Mouse (Mus musculus): ENCODE measurements around the gene Osbpl10. TPM values are rescaled to one million over a fixed set of nuclear protein-coding genes. Genes with fewer than 3 reads are reported as not detected.
A peak's percentile ranks its signal among the peaks of the same experiment; 100 is the strongest.

Gene Osbpl10
- polyA plus RNA-seq, 1 experiment from 2014 or later, result 2.7 TPM

DNA sequence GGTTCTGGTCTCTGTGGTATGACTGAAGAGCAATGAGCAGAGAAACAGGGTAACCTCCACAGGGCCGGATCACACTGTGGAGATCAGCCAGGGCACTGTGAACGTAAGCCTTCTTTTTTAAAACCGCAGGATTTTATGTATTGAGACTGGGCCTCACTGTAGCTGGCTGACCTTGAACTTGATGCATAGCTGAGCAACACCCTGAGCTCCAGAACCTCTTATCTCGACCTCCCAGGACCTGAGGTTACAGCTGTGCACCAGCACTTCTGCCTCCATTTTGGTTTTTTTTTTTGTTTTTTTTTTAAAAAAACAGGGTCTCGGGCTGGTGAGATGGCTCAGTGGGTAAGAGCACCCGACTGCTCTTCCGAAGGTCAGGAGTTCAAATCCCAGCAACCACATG is 231.4 kb downstream of the Osbpl10 start:
- 89% methylated on average over 7 of the region's 7 CpGs for WGBS
- Histone ChIP-seq H3K4me1 (ENCODE audit: control insufficient read depth, insufficient read depth, low read length) (peaks cover 3% of the 10 kb centered on the region; the same call in 1 of the 2 replicates), H3K4me3 (ENCODE audit: low read depth, low read length) (no peak overlapping the region), H3K9me3 (ENCODE audit: control insufficient read depth, low read length) (no peaks in the 10 kb centered on the region), H3K27me3 (replicated peaks; ENCODE audit: control insufficient read depth, insufficient read depth, low read length) (no peaks in the 10 kb centered on the region), H3K4me2 (ENCODE audit: low read depth, low read length) (no peak overlapping the region), H3K27ac (replicated peaks; ENCODE audit: low read depth, low read length) (no peak overlapping the region), H3K9ac (ENCODE audit: low read depth, low read length) (no peak overlapping the region), H3K36me3 (ENCODE audit: control insufficient read depth, insufficient read depth, low read length) (no peaks in the 10 kb centered on the region)
- ATAC-seq (ENCODE audit: low read depth), result no peak
- DNase-seq (ENCODE audit: low spot score), result no peak

DNA sequence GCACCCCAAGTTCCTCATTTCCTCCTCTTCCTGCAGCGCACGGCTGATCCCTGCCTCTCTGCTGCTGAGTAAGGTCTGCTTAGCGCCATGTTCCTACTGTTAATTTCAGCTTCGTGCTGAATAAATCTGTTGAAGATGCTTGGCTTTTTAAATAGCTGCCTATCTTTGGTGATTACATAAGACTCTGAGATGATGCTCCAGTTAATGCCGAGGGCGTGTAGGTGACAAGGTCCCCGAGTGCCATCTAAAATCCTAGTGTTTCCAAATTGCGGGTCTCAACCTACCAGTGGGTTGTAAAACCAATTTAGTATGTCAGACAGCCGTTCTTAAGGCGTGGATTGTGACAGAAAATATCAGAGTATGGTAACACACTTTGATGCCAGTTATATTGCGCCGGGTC is 232.2 kb downstream of the Osbpl10 start:
- no peak overlapping the region for H3K4me2 ChIP-seq (ENCODE audit: low read depth, low read length)
- H3K9ac ChIP-seq (ENCODE audit: low read depth, low read length), result no peak overlapping the region
- peaks cover 3% of the 10 kb centered on the region; the same call in 1 of the 2 replicates for H3K4me1 ChIP-seq (ENCODE audit: control insufficient read depth, insufficient read depth, low read length)
- H3K27ac ChIP-seq (replicated peaks; ENCODE audit: low read depth, low read length), result no peak overlapping the region
- no peaks in the 10 kb centered on the region for H3K36me3 ChIP-seq (ENCODE audit: control insufficient read depth, insufficient read depth, low read length)
- no peaks in the 10 kb centered on the region for H3K9me3 ChIP-seq (ENCODE audit: control insufficient read depth, low read length)
- WGBS, result 85% methylated on average over 12 of the region's 12 CpGs
- ATAC-seq (ENCODE audit: low read depth) (no peak), DNase-seq (ENCODE audit: low spot score) (no peak)
- H3K27me3 ChIP-seq (replicated peaks; ENCODE audit: control insufficient read depth, insufficient read depth, low read length), result no peaks in the 10 kb centered on the region
- H3K4me3 ChIP-seq (ENCODE audit: low read depth, low read length), result no peak overlapping the region

DNA sequence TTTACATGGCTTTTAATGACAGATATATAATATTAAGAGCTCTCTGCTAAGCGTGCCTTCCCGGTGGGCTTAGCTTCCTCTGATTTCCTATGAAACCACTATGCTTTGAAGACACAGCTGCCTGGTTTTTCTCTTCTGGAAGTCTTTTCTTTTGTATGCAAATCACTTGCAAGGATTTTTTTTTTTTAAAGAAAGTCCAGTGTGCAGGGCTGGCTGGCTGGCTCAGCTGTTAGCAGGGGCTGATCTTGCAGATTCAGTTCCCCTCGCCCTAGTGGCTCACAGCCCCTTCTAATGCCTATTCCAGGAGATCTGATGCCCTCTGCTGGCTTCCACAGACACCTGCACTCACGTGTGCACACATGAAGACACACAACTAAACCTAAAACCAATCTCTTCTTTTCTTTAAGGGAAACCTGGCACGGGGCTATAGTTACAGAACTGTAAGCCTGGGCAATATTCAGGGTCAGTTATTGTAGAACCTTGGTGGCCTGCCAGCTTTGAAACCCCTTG is 235.4 kb downstream of the Osbpl10 start:
- Histone ChIP-seq H3K4me2 (ENCODE audit: low read depth, low read length) (no peak overlapping the region), H3K4me3 (ENCODE audit: low read depth, low read length) (no peak overlapping the region), H3K9ac (ENCODE audit: low read depth, low read length) (no peak overlapping the region), H3K4me1 (ENCODE audit: control insufficient read depth, insufficient read depth, low read length) (0 out of 2 replicates have a peak, but pooled peaks cover 5% of the 10 kb centered on the region), H3K27ac (replicated peaks; ENCODE audit: low read depth, low read length) (no peak overlapping the region), H3K36me3 (ENCODE audit: control insufficient read depth, insufficient read depth, low read length) (no peaks in the 10 kb centered on the region), H3K27me3 (replicated peaks; ENCODE audit: control insufficient read depth, insufficient read depth, low read length) (no peaks in the 10 kb centered on the region), H3K9me3 (ENCODE audit: control insufficient read depth, low read length) (no peaks in the 10 kb centered on the region)
- DNase-seq (ENCODE audit: low spot score) (no peak), ATAC-seq (ENCODE audit: low read depth) (no peak)
- WGBS, result 76% methylated on average over 5 of the region's 5 CpGs

DNA sequence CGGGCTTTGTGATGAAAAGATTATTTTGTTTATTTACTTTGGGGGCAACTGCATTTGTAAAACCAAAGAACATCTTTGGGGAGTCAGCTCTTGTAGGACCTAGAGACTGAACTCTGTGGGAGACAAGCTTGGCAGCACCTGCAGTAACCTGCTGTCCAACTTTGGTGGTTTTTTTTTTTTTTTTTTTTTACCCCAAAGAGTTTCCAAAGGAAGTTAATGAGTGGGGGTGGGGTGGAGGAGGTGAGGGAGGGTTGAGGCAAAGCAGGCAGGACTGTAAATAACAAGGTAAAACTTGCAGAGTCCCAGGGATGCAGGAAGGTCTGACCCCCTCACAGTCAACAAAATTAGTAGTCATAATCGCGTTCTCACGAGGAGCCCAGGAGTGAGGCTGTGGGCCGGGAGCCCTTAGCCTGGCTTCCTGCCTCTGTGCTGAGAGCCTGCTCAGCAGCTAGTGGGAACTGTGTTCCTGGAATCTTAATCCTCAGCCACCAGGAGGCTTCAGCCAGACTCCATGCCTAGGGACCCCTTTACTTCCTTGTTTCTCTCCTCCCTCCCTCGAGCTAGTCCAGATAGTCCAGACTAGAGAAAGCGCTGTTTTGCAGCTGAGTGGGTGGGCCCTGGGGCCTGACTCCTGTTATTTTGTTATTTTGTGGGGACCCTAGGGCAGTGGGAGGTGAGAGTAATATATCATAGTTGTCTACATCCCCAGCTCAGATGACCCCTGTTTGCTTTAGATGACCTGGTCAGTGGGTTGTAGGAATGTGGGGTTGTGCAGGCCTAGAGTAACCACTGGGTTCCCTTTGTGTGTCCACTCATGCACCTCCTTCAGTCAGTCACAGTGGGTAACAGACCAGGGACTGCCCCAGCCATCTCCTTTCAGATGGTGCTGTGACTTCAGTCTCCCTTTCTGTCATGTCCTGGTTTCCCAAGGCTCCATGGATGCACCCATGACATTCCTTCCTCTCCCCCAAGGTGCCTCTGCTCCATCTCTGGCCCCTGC is 236.5 kb downstream of the Osbpl10 start:
- 30% methylated on average over 7 of the region's 7 CpGs for WGBS
- DNase-seq (ENCODE audit: low spot score) (peak; percentile 30), ATAC-seq (ENCODE audit: low read depth) (0 out of 2 replicates have a peak, but pooled peaks have one; percentile 23)
- H3K9me3 ChIP-seq (ENCODE audit: control insufficient read depth, low read length), result no peaks in the 10 kb centered on the region
- 0 out of 2 replicates have a peak, but pooled peaks cover 5% of the 10 kb centered on the region for H3K4me1 ChIP-seq (ENCODE audit: control insufficient read depth, insufficient read depth, low read length)
- H3K9ac ChIP-seq (ENCODE audit: low read depth, low read length), result no peak overlapping the region
- no peaks in the 10 kb centered on the region for H3K27me3 ChIP-seq (replicated peaks; ENCODE audit: control insufficient read depth, insufficient read depth, low read length)
- no peak overlapping the region for H3K27ac ChIP-seq (replicated peaks; ENCODE audit: low read depth, low read length)
- H3K36me3 ChIP-seq (ENCODE audit: control insufficient read depth, insufficient read depth, low read length), result no peaks in the 10 kb centered on the region
- no peak overlapping the region for H3K4me3 ChIP-seq (ENCODE audit: low read depth, low read length)
- no peak overlapping the region for H3K4me2 ChIP-seq (ENCODE audit: low read depth, low read length)

DNA sequence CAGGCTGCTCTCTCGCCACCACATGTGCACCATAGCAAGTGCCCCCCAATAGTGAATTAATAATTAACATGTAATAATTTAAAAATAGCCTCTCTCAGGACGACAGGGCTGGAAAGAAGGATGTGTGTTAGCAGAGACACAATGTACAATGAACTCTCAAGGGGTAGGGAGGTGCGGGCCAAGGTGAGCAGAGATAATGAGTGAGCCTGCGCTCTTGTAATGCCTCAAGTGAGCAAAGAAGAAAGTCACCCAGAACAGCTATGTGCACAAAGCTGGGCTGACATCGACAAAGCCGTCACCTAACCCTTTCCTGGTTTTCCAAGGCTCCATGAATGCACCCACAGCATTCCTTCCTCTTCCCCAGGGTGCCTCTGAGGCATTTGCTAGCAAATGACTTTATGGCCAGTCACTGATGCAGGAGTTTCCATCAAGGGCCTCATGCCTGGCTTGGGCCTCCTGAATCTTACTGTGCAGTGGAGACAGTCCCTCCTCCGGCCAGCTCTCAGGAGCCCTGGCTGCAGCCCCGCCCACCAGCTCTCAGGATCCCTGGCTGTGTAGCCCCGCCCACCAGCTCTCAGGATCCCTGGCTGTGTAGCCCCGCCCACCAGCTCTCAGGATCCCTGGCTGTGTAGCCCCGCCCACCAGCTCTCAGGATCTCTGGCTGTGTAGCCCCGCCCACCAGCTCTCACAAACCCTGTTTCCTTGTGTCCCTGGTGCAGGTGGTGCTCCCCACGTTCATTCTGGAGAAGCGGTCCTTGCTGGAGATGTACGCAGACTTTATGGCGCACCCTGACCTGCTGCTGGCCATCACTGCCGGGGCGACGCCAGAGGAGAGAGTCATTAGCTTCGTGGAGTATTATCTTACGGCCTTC is 237.7 kb downstream of the Osbpl10 start:
- Histone ChIP-seq H3K36me3 (ENCODE audit: control insufficient read depth, insufficient read depth, low read length) (no peaks in the 10 kb centered on the region), H3K4me2 (ENCODE audit: low read depth, low read length) (no peak overlapping the region), H3K27me3 (replicated peaks; ENCODE audit: control insufficient read depth, insufficient read depth, low read length) (no peaks in the 10 kb centered on the region), H3K27ac (replicated peaks; ENCODE audit: low read depth, low read length) (no peak overlapping the region), H3K9me3 (ENCODE audit: control insufficient read depth, low read length) (no peaks in the 10 kb centered on the region), H3K4me3 (ENCODE audit: low read depth, low read length) (no peak overlapping the region), H3K9ac (ENCODE audit: low read depth, low read length) (no peak overlapping the region), H3K4me1 (ENCODE audit: control insufficient read depth, insufficient read depth, low read length) (0 out of 2 replicates have a peak, but pooled peaks cover 5% of the 10 kb centered on the region)
- ATAC-seq (ENCODE audit: low read depth), result peak; percentile 41; the same call in 1 of the 2 replicates
- WGBS, result 38% methylated on average over 20 of the region's 21 CpGs
- DNase-seq (ENCODE audit: low spot score), result peak; percentile 57

DNA sequence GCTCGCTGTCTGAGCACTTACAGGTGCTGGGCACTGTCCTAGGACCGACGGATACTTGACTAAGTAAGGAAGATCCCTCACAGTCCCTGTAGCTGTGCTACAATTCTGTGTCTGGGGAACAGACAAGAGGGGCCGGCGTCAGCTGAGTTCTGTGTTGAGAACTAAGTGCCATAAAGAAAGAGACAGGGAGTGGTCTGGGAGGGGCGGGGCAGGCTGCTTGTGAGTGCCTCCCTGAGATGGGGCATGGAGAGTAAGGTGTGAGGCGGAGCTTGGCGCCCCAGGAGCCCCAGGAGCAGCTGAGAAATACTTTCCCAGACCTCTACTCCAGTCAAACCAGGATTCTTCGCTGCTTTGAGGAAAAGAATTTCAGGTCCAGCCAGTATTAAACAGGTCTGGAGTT is 239.6 kb downstream of the Osbpl10 start:
- ATAC-seq (ENCODE audit: low read depth), result no peak
- peak; percentile 50 for DNase-seq (ENCODE audit: low spot score)
- H3K9ac ChIP-seq (ENCODE audit: low read depth, low read length), result no peak overlapping the region
- H3K4me2 ChIP-seq (ENCODE audit: low read depth, low read length), result no peak overlapping the region
- H3K36me3 ChIP-seq (ENCODE audit: control insufficient read depth, insufficient read depth, low read length), result no peaks in the 10 kb centered on the region
- H3K27me3 ChIP-seq (replicated peaks; ENCODE audit: control insufficient read depth, insufficient read depth, low read length), result no peaks in the 10 kb centered on the region
- WGBS, result 25% methylated on average over 9 of the region's 9 CpGs
- H3K4me3 ChIP-seq (ENCODE audit: low read depth, low read length), result no peak overlapping the region
- H3K9me3 ChIP-seq (ENCODE audit: control insufficient read depth, low read length), result no peaks in the 10 kb centered on the region
- H3K4me1 ChIP-seq (ENCODE audit: control insufficient read depth, insufficient read depth, low read length), result 0 out of 2 replicates have a peak, but pooled peaks cover 5% of the 10 kb centered on the region
- H3K27ac ChIP-seq (replicated peaks; ENCODE audit: low read depth, low read length), result no peak overlapping the region

DNA sequence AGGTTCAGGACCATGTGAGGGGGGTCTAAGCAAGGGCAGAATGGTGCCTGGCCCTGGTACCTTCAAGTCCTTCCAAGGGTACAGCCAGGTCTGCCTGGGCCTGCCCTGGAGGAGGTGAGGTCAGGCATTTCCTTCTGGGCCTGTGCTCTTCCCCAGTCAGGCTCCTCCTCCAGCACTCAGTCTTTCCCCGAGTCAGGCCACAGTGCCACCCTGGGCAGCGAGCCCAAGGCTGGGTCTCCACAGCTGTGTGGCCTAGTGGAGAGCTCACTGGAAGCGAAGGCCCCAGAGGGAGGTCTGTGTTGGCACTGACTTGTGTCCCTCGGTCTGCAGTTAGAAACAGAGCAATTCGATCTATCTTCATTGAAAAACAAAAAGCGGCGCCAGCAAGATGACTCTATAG is 242.1 kb downstream of the Osbpl10 start:
- no peak overlapping the region for H3K4me2 ChIP-seq (ENCODE audit: low read depth, low read length)
- ATAC-seq (ENCODE audit: low read depth), result no peak
- WGBS, result 70% methylated on average over 6 of the region's 7 CpGs
- 0 out of 2 replicates have a peak, but pooled peaks cover 5% of the 10 kb centered on the region for H3K4me1 ChIP-seq (ENCODE audit: control insufficient read depth, insufficient read depth, low read length)
- no peak for DNase-seq (ENCODE audit: low spot score)
- no peak overlapping the region for H3K4me3 ChIP-seq (ENCODE audit: low read depth, low read length)
- no peak overlapping the region for H3K27ac ChIP-seq (replicated peaks; ENCODE audit: low read depth, low read length)
- H3K36me3 ChIP-seq (ENCODE audit: control insufficient read depth, insufficient read depth, low read length), result no peaks in the 10 kb centered on the region
- H3K9ac ChIP-seq (ENCODE audit: low read depth, low read length), result no peak overlapping the region
- no peaks in the 10 kb centered on the region for H3K27me3 ChIP-seq (replicated peaks; ENCODE audit: control insufficient read depth, insufficient read depth, low read length)
- H3K9me3 ChIP-seq (ENCODE audit: control insufficient read depth, low read length), result no peaks in the 10 kb centered on the region

DNA sequence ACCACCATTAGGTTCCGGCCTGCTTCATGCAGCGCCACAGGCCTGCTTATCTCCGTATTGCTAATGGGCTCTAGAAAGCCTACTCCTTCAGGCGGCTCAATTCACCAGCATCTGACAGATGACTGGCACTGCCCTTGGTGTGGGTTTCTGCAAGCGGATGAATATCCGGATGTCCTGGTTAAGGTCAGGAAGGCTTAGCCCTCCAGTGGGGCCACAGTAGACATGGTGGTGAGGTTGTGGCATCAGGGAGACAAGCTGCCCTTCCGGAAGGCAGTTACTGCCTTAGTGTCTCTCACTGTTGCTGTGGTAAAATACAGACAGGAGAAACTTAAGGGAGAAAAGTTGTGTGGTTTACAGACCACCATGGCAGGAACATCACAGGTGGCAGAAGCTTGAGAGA is 242.9 kb downstream of the Osbpl10 start:
- no peaks in the 10 kb centered on the region for H3K27me3 ChIP-seq (replicated peaks; ENCODE audit: control insufficient read depth, insufficient read depth, low read length)
- no peak overlapping the region for H3K4me2 ChIP-seq (ENCODE audit: low read depth, low read length)
- no peaks in the 10 kb centered on the region for H3K4me1 ChIP-seq (ENCODE audit: control insufficient read depth, insufficient read depth, low read length)
- H3K4me3 ChIP-seq (ENCODE audit: low read depth, low read length), result no peak overlapping the region
- H3K9me3 ChIP-seq (ENCODE audit: control insufficient read depth, low read length), result no peaks in the 10 kb centered on the region
- no peak overlapping the region for H3K27ac ChIP-seq (replicated peaks; ENCODE audit: low read depth, low read length)
- DNase-seq (ENCODE audit: low spot score) (no peak), ATAC-seq (ENCODE audit: low read depth) (no peak)
- 91% methylated on average over 7 of the region's 7 CpGs for WGBS
- no peaks in the 10 kb centered on the region for H3K36me3 ChIP-seq (ENCODE audit: control insufficient read depth, insufficient read depth, low read length)
- no peak overlapping the region for H3K9ac ChIP-seq (ENCODE audit: low read depth, low read length)

All from embryonic facial prominence, embryonic 14.5 days (tissue).